Mouse (Mus musculus): ENCODE measurements around the gene Zfp111.

DNA sequence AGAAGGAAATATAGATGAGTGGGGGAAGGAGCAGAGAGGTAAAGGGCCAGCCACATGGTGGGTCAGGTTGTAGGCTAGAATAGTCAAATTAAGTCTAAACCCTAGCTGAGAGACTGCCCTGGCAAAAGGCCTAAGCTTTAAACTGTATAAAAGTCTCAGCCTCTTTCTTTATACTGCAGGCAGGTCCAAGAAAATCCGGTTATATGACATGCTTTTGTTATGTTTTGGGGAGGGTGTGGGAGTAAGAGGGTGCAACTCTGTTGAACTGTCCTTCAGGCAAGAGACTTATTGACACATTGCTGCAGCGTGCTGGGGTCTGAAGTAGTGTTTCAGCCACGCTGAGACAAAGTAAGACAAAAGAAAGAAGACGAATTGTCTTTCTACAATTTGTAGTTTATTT is 39.1 kb downstream of the Zfp111 start:
- TF ChIP-seq POLR2A (IDR thresholded peaks at IDR 0.05; ENCODE audit: insufficient read depth, low read depth, low read length) (no peak), CTCF (IDR thresholded peaks at IDR 0.05; ENCODE audit: insufficient read depth, low read depth, low read length) (no peak)
